Mouse (Mus musculus) lung, adult 2 months (tissue): Measurements from ENCODE around the gene Wdr54.

ENCODE experiments used
- CTCF ChIP-seq: fragments of 200-500 bp; IDR thresholded peaks from 2 replicates; pipeline ENCODE4 v1.5.1; 2011; ENCODE audit warnings: mild to moderate bottlenecking, low read length, control low read depth; ENCODE audit not compliant: insufficient read depth
- POLR2A ChIP-seq: fragments of 200-500 bp; IDR thresholded peaks from 2 replicates; pipeline ENCODE4 v1.6.1; 2011; ENCODE audit warnings: low read depth, mild to moderate bottlenecking, control low read depth, low read length, borderline replicate concordance; ENCODE audit errors: extremely low read depth

DNA sequence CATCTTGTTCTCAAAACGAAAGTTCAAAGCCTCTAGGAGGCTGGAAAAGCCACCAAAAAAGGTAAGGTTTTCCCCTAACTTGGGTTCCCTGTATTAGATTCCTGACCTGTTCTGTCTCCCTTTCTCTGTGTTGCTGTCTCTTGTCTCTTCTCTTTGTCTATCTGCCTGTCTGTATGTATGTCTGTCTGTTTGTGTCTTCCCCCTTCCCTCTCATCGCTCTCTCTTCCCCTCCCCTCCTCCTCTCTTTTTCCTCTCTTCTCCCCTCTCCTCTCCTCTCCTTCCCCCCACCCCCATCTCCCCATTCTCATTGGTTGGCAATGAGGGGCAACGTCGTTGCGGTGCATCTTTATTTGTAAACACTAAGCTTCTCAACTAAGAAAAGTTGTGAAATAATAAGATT, 30.9 kb downstream of the Wdr54 start, which contains the start of gene Ino80b:
- TF ChIP-seq POLR2A (no peak), CTCF (no peak)
